Mouse (Mus musculus) midbrain, embryonic 14.5 days (tissue): ENCODE data around the gene Aqp9. TPM values are rescaled to one million over a fixed set of nuclear protein-coding genes. Genes with fewer than 3 reads are reported as not detected.
A peak's percentile ranks its signal among the peaks of the same experiment; 100 is the strongest.

Experiments
- ATAC-seq: fragments of 200-750 bp; cut with Nextera tagmentation; 2 replicates; pipeline ENCODE4 v1.8.0; 2017; ENCODE audit warnings: moderate number of reproducible peaks, moderate library complexity; ENCODE audit not compliant: low FRiP score, low TSS enrichment
- DNase-seq: peaks from one replicate; pipeline ENCODE4 v3.0.0-alpha.2; 2015
- H3K27ac ChIP-seq: fragments of 300-500 bp; sonication (generic); replicated peaks from 2 replicates; pipeline ENCODE4 v1.5.1; 2014; ENCODE audit warnings: mild to moderate bottlenecking, low read depth, low read length, moderate library complexity
- H3K27me3 ChIP-seq: fragments of 300-500 bp; sonication (generic); 2 replicates; pipeline ENCODE4 v1.6.1; 2014; ENCODE audit warnings: low read length, control low read depth, mixed read lengths; ENCODE audit not compliant: control insufficient read depth, insufficient read depth
- H3K36me3 ChIP-seq: fragments of 300-500 bp; sonication (generic); 2 replicates; pipeline ENCODE4 v1.6.1; 2014; ENCODE audit warnings: low read length, control low read depth; ENCODE audit not compliant: control insufficient read depth, insufficient read depth
- H3K4me1 ChIP-seq: fragments of 300-500 bp; sonication (generic); 2 replicates; pipeline ENCODE4 v1.6.1; 2014; ENCODE audit warnings: mild to moderate bottlenecking, antibody characterized with exemption, low read length, control low read depth; ENCODE audit not compliant: control insufficient read depth, insufficient read depth
- H3K4me2 ChIP-seq: fragments of 300-500 bp; sonication (generic); 2 replicates; pipeline ENCODE4 v1.6.1; 2014; ENCODE audit warnings: mild to moderate bottlenecking, low read length, moderate library complexity
- H3K4me3 ChIP-seq: fragments of 300-500 bp; sonication (generic); replicated peaks from 2 replicates; pipeline ENCODE4 v1.5.1; 2014; ENCODE audit warnings: low read depth, low read length
- H3K9ac ChIP-seq: fragments of 300-500 bp; sonication (generic); replicated peaks from 2 replicates; pipeline ENCODE4 v1.6.1; 2014; ENCODE audit warnings: mild to moderate bottlenecking, low read length, moderate library complexity
- H3K9me3 ChIP-seq: fragments of 300-500 bp; sonication (generic); 2 replicates; pipeline ENCODE4 v1.6.1; 2016; ENCODE audit warnings: low read length, control low read depth, mixed read lengths; ENCODE audit not compliant: control insufficient read depth
- WGBS: fragments of 180-500 bp; shearing (Covaris S2); extraction: QIAGEN DNeasy Blood & Tissue Kit; methylation state at CpG from one replicate; pipeline ENCODE4 v1.1.7; 2014; 5-methylcytosine and 5-hydroxymethylcytosine counted together
- polyA plus RNA-seq: library from polyadenylated mRNA; unstranded; fragments of >200 nt; fragmentation: Nextera tagmentation; extraction: Ambion mirVana; gene quantifications from 2 replicates; pipeline ENCODE4 v1.2.1, GENCODE M21; 2014

Gene Aqp9
- polyA plus RNA-seq, 1 experiment from 2014 or later, result 0.61 TPM

- H3K27me3 ChIP-seq, result no peaks in the 10 kb centered on the region
- H3K4me2 ChIP-seq, result no peak overlapping the region
- H3K4me1 ChIP-seq, result no peaks in the 10 kb centered on the region
- no peak overlapping the region for H3K4me3 ChIP-seq
- ATAC-seq, result no peak
- H3K27ac ChIP-seq, result no peak overlapping the region
- H3K36me3 ChIP-seq, result no peaks in the 10 kb centered on the region
- 84% methylated on average over 2 of the region's 2 CpGs for WGBS
- no peak for DNase-seq
- H3K9ac ChIP-seq, result no peak overlapping the region
- no peaks in the 10 kb centered on the region for H3K9me3 ChIP-seq
Observed at GRCm38 (mm10) chr9:71070628-71071027, 97.9 kb downstream of the Aqp9 start.

DNA sequence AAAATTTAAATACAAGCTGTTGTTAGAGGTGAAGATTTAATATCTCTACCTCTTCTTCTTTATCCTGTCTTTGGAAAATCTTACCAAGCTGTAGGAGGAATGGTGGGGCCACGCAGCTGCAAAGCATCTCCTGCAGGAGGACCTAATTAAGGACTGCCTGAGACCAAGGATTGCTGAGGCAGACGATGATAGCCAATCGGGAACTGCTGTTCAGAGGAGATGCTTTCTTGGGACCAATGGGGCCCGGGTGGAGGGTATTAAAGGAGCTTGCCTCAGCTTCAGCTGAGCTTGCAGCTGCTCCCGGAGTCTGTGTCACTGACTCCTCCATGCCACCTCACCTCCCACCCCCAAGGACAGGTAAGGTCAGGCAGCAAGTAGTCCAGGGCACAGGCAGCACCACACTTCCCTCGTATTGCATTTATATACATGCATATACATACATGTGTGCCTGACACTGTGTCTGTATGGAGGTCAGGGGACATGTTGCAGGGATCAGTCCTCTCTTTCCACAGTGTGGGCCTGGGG, 99.6 kb downstream of the Aqp9 start:
- H3K27ac ChIP-seq, result no peak overlapping the region
- no peak overlapping the region for H3K4me3 ChIP-seq
- 57% methylated on average over 6 of the region's 6 CpGs for WGBS
- no peak overlapping the region for H3K4me2 ChIP-seq
- no peaks in the 10 kb centered on the region for H3K4me1 ChIP-seq
- no peaks in the 10 kb centered on the region for H3K27me3 ChIP-seq
- no peak overlapping the region for H3K9ac ChIP-seq
- no peak for ATAC-seq
- H3K36me3 ChIP-seq, result no peaks in the 10 kb centered on the region
- no peak for DNase-seq
- H3K9me3 ChIP-seq, result no peaks in the 10 kb centered on the region

DNA sequence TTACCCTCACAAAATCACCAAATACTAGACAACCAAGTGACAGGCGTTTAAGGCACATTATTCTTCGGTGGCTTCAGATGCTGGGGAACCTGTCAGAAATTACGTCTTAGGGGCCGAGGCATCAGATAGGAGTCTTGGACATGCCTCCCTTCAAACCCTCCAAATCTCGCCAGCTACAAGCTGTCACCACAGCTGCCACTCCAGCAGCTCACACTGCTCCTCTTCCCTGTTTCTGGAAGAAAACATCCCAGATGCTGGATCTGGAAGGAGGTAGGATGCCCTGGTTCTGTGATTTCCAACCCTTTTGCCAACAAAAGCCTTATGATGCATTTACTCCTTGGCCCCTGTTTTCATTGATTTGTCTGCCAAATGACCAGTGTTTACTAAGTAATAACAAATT, 101.3 kb downstream of the Aqp9 start:
- Histone ChIP-seq H3K9me3 (no peaks in the 10 kb centered on the region), H3K4me3 (no peak overlapping the region), H3K36me3 (no peaks in the 10 kb centered on the region), H3K9ac (no peak overlapping the region), H3K4me2 (no peak overlapping the region), H3K27ac (no peak overlapping the region), H3K4me1 (no peaks in the 10 kb centered on the region), H3K27me3 (no peaks in the 10 kb centered on the region)
- 83% methylated on average over 5 of the region's 5 CpGs for WGBS
- ATAC-seq (no peak), DNase-seq (no peak)

- Histone ChIP-seq H3K36me3 (no peaks in the 10 kb centered on the region), H3K27me3 (no peaks in the 10 kb centered on the region), H3K9ac (no peak overlapping the region), H3K4me3 (no peak overlapping the region), H3K4me1 (no peaks in the 10 kb centered on the region), H3K27ac (no peak overlapping the region), H3K4me2 (no peak overlapping the region), H3K9me3 (no peaks in the 10 kb centered on the region)
- 84% methylated on average over 7 of the region's 7 CpGs for WGBS
- ATAC-seq (no peak), DNase-seq (no peak)
Observed at GRCm38 (mm10) chr9:71066491-71066890, 102.0 kb downstream of the Aqp9 start.

GRCm38 (mm10) chr9:71065343-71065875, 103.1 kb downstream of the Aqp9 start:
- Histone ChIP-seq H3K27me3 (no peaks in the 10 kb centered on the region), H3K4me1 (no peaks in the 10 kb centered on the region), H3K9ac (no peak overlapping the region), H3K4me3 (no peak overlapping the region), H3K27ac (no peak overlapping the region), H3K9me3 (no peaks in the 10 kb centered on the region), H3K36me3 (no peaks in the 10 kb centered on the region), H3K4me2 (no peak overlapping the region)
- no peak for ATAC-seq
- DNase-seq, result peak; percentile 53
- 45% methylated on average over 6 of the region's 6 CpGs for WGBS

GRCm38 (mm10) chr9:71064291-71064840, 104.1 kb downstream of the Aqp9 start:
- Histone ChIP-seq H3K36me3 (no peaks in the 10 kb centered on the region), H3K4me2 (no peak overlapping the region), H3K4me3 (no peak overlapping the region), H3K9ac (no peak overlapping the region), H3K9me3 (no peaks in the 10 kb centered on the region), H3K27me3 (no peaks in the 10 kb centered on the region), H3K27ac (no peak overlapping the region), H3K4me1 (no peaks in the 10 kb centered on the region)
- DNase-seq (no peak), ATAC-seq (no peak)
- 43% methylated on average over 8 of the region's 8 CpGs for WGBS

DNA sequence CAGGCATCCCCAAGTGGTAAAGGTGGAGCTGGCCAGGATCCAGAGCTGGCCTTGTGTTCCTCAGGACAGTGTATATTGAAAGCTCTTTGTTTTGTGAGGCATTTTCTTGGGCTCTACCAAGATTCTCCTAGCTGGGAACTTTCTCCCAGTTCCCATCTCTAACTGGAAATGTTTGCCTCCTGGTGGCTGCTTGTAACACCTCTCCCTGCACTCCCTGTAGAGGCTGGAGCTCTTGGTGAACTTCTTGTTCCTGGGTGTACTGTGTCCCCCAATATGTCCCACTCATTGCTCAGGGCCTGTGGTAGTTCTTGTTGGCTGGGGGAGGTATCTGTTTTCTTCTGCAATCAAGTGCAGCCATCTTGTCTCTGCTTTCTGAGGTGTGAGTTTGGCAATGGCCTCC, 104.9 kb downstream of the Aqp9 start:
- Histone ChIP-seq H3K9me3 (no peaks in the 10 kb centered on the region), H3K4me3 (no peak overlapping the region), H3K36me3 (no peaks in the 10 kb centered on the region), H3K27me3 (no peaks in the 10 kb centered on the region), H3K4me1 (no peaks in the 10 kb centered on the region), H3K27ac (no peak overlapping the region), H3K9ac (no peak overlapping the region), H3K4me2 (no peak overlapping the region)
- ATAC-seq (no peak), DNase-seq (no peak)

GRCm38 (mm10) chr9:71062976-71063375, 105.5 kb downstream of the Aqp9 start:
- ATAC-seq (no peak), DNase-seq (no peak)
- Histone ChIP-seq H3K4me1 (no peaks in the 10 kb centered on the region), H3K4me2 (no peak overlapping the region), H3K9me3 (no peaks in the 10 kb centered on the region), H3K27me3 (no peaks in the 10 kb centered on the region), H3K36me3 (no peaks in the 10 kb centered on the region), H3K9ac (no peak overlapping the region), H3K27ac (no peak overlapping the region), H3K4me3 (no peak overlapping the region)
- WGBS, result 89% methylated on average over 4 of the region's 4 CpGs

DNA sequence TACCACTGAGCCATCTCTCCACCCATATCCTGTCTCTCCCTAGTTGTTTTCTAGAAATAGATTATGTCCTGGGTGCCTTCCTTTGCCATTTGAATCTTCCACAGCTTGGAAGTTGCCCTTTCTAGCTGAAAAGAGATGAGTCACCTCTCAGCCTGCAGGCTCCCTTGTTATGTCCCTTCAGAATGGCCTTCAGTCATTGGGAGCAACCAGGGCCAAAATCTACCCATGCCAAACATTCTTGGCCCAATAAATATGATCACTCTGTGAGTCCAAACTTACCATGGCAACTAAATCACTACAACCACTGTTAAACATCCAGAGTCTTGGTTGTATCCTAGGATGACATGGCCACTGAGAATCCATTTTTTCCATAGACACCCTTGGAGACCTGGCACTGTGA, 106.2 kb downstream of the Aqp9 start:
- DNase-seq (no peak), ATAC-seq (no peak)

More for the DNA sequence above, 106.2 kb downstream of the Aqp9 start:
- no peak overlapping the region for H3K9ac ChIP-seq
- no peak overlapping the region for H3K4me2 ChIP-seq
- no peaks in the 10 kb centered on the region for H3K9me3 ChIP-seq
- no peaks in the 10 kb centered on the region for H3K36me3 ChIP-seq
- H3K27ac ChIP-seq, result no peak overlapping the region
- no peaks in the 10 kb centered on the region for H3K27me3 ChIP-seq
- H3K4me1 ChIP-seq, result no peaks in the 10 kb centered on the region
- H3K4me3 ChIP-seq, result no peak overlapping the region
